Mouse (Mus musculus) heart, adult 2 months (tissue): ENCODE measurements around the gene Socs5.

ENCODE experiments used
- CTCF ChIP-seq: fragments of 200-600 bp; IDR thresholded peaks from 2 replicates; pipeline ENCODE4 v1.8.1; 2022; ENCODE audit warnings: antibody characterized with exemption, mild to moderate bottlenecking, moderate library complexity
- POLR2A ChIP-seq: fragments of 200-500 bp; IDR thresholded peaks from 2 replicates; pipeline ENCODE4 v1.6.1; 2011; ENCODE audit warnings: mild to moderate bottlenecking, low read depth, low read length, control low read depth; ENCODE audit not compliant: insufficient read depth

GRCm38 (mm10) chr17:87142271-87142670 lies 34.8 kb downstream of the Socs5 start:
- TF ChIP-seq CTCF (no peak), POLR2A (peak; percentile 51; the same call in 1 of the 2 replicates)
